Mouse (Mus musculus): ENCODE measurements around the gene Slc12a9. TPM values are rescaled to one million over a fixed set of nuclear protein-coding genes. Genes with fewer than 3 reads are reported as not detected.

Gene Slc12a9
- total RNA-seq, 2 experiments from 2014 or later = 28.8 to 30.7 TPM

DNA sequence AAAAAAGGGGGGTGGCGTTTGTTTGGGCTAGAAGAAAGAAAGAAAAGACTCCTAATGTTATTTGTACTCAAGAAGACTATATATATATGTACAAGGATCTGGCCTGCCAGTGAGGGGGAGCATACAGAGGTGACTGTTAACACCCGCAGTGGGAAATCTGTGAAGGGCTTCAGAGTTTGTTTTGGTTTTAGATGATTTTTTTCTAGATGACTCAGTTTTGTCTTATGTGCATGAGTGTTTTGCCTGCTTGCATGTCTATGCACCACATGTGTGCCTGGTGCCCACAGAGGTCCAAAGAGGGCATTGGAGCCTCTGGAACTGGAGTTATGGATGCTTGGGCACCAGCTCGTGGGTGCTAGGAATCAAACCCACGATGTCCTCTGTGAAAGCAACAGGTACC is 13.6 kb upstream of the Slc12a9 start:
- DNase-seq (ENCODE audit: low spot score in 2 of 2) = no peak

DNA sequence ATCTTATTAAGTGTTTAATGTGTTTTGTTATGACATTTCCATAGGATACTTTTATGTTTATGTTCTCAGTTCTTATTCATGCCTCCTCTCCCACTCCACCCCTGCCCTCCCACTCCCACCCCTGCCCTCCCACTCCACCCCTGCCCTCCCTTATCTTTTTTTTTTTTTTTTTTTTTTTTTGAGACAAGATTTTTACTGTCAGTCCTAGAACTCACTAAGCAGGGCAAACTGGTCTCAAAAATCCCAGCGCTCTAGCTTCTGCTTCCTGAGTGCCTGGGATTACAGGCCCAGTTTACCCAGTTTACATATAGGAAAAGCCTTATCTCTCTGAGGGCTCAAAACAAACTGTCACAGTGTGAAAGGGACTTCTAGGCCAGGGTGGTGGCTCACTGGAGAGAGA is 13.0 kb upstream of the Slc12a9 start:
- DNase-seq (ENCODE audit: low spot score in 2 of 2) = no peak

DNA sequence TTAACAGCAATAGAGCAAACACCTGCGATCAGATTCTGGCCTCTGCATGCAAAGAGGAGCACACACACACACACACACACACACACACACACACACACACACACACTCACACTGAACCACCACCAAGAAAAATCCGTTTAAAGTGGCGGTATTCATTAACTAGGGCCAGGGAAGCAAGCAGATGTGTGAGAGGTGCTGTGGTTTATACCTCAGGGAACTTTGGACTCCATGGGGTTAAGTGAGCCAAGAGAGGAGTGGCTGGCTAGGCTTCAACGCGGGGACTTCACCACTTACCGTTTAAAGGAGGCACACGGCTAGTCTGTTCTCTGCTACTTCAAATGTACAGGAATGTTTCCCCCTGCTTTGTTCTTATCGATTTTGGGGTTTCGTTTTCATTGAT is 12.4 kb upstream of the Slc12a9 start:
- no peak for DNase-seq (ENCODE audit: low spot score in 2 of 2)

DNA sequence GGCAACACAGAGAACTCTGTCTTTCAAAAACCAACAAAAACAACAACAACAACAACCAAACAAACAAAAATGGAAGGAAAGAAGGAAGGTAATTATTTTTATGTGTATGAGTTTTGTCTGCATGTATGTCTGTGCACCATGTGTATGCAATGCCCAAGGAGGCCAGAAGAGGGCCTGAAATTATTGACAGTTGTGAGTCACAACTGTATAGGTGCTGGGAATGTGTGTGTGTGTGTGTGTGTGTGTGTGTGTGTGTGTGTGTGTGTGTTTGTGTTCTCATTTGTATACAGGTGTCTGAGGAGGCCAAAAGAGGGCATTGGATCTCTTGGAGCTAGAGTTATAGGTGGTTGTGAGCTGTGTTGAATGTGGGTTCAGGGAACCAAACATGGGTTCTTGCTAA is 10.5 kb upstream of the Slc12a9 start:
- no peak for DNase-seq (ENCODE audit: low spot score in 2 of 2)

DNA sequence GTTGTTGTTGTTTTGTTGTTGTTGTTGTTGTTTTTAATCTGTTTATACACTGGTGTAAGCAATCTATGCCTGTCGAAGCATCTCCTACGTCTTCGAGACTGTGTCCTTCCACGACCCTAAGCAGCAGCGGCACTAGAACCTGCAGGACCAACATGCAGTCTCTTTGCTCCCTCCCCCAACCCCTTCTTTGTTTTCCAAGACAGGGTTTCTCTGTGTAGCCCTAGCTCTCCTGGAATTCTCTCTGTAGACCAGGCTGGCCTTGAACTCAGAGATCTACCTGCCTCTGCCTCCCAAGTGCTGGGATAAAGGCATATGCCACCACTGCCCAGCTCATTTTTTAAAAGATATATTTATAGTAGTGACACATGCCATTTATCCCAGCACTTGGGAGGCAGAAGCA is 10.0 kb upstream of the Slc12a9 start:
- DNase-seq (ENCODE audit: low spot score in 2 of 2) = no peak

DNA sequence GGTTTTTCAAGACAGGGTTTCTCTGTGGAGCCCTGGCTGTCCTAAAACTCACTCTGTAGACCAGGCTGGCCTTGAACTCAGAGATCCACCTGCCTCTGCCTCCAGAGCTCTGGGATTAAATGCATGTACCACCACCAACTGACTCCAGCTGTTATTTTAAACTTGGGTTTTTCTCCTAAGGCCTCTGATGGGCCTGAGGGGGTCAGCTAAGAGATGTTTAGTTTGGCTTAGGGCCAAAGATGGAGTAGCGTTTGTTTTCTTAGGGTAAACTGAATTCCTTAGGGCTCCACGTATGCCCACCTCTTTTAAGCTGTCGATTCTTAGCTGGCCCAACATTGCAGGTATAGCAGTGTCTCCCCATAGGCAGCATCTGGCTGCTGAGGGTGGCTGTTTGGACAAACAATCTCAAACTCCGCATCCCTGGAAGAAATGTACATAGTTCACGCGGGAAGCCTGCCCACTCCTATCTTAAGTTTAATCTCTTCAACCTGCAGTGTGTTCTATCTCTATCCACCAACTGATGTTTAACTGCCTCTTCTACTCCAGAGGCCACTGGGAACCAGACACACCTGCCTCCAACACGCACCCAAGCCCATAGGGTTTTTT is 9.1 kb upstream of the Slc12a9 start:
- DNase-seq (ENCODE audit: low spot score in 2 of 2) = no peak

DNA sequence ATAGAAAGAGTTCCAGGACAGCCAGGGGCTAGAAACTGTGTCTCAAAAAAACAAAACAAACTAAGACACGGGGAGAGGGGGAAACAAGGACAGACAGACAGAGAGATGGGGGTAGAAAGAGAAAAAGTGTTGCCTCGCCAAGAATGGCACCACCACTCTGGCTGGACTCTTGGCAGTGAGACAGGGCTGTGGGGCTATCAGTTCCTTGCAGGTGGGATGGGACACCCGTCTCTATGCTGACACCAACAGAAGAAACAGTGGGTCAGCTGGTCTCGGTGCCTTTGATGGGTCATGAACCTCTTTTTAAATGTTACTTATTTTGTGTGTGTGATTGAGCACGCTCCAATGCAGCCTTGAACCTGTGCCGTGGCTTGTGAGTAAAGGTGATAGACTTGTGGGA is 6.8 kb upstream of the Slc12a9 start:
- DNase-seq (ENCODE audit: low spot score in 2 of 2) = no peak

DNA sequence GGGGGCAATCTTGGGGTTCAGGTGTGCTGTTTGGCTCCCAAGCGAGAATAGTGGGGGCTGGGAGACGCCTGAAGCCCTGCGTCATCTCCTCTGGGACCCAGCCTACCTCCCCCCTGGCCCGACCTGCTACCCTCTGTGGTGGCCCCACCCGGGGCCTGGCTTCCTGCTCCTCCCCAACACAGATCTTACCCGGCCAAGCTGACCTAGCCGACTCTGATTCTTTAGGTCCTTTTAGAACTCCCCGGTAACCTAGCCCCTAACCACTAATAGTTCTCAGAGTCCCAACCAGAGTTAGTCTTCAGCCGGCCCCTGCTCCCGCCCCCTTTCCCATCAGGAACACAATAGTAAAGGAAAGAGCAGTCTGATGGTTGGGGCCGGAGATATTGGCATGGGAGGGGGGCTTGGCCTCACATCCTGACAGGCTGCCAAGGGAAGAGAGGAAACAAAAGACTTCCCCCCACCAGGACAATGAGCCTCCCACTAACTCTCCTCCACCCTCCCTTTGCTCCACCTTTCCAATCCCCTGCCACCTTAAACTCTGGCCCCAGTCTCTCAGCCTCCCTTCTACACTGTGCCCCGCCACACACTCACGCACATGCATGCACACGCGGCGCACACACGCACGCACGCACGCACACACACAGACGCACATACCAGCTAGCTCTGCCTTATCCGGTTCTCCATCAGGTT is 6.0 kb upstream of the Slc12a9 start:
- peak; percentile 30 to 46 for DNase-seq (ENCODE audit: low spot score in 2 of 2)

DNA sequence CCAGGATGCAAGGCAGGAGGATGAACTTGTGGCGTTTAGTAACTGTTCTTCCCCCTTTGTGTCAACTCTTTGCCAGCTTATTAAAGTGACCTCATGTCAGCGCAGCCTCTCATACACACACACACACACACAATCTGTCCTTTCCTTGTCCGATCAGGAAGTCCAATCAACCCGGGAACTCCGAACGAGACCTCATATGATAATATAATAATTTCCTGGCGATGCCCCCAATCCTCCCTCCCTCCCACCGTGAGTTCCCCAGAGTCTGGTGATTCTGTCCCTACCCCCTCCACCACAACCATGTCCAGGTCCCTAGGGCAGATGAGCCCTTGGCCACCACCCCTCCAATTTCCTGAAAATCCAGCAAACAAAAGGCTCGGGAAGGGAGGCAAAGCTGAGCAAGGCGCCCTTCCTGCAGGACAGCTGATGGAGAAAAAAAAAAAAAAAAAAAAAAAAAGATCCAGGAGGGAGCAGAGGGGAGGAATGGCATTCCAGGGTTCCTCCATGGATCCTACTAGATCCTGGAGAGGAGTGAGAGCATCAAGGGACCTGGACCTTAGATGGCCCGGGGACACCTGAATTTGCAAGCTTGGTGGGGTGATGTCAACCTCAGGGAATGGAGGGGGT is 5.4 kb upstream of the Slc12a9 start:
- DNase-seq (ENCODE audit: low spot score in 2 of 2) = peak; percentile 40 to 54

DNA sequence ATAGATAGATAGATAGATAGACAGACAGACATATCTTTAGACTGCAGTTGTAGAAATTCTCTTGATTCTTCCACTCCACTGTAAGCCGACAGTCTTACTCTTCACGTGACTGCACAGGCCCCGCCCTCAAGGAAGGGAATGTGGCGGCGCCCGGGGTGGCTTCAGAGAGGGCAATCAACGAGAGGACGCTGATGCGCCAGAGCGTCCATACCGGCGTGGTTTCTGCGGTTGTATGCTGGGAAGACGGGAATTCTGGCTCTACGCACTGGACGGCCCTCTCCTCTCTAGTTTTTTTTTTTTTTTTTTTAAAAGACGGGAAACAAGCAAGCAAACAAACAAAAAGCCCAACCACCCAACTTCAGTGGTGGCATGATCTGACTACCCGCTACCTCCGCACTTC is 4.9 kb upstream of the Slc12a9 start:
- DNase-seq (ENCODE audit: low spot score in 2 of 2) = peak; percentile 83 to 89

DNA sequence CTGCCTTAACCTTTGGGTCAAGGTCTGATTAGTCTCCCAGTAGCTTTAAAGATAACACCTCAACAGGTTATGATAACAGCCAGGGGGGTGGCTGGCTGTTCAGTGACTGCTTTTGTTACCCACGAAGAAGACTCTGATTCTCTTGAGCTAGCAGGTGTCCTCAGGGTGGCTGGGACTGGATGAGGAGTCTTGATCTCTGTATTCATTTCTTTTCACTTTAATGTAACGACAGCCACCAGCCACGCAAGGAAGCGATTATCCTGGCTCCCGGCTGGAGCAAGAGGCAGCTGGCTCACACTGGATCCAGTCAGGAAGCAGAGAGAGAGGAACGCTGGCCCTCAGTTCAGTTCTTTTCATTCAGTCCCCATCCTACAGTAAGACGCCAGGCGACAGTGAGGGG is 3.8 kb upstream of the Slc12a9 start:
- no peak for DNase-seq (ENCODE audit: low spot score in 2 of 2)

DNA sequence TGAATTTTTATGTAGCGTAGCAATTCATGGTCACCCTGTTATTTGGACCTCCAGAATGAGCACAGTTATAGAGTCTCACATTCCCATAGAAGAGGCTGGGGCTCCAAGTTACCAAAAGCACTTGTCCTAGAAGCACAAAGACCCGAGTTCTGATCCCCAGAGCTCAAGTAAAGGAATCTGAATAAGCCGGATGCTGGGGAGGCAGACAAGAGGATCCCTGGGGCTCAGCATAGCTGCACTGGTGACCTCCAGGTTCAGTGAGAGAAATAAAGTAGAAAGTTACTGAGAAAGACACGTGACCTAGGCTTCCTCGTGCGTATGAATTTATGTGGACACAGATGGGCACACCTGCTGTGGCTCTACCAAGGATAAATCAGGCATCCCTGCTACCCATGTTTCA is 1.7 kb upstream of the Slc12a9 start:
- DNase-seq (ENCODE audit: low spot score in 2 of 2) = no peak

DNA sequence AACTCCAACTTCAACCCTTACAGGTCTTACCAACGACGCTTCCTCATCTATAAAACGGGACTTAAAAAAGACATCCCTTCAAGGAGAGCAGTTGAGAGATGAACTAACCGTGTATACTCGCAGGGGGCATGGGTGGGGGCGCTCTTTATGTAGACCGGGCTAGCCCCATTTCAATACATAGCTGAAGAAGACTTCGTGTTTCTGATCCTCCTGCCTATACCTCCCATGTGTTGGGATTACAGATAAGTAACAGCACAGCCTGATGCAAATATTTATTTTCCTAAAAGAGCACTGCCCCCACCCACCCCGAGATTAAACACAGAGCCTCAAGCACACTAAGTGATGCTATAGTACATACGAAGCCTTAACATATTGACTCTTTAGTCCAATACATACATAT is 920 bp upstream of the Slc12a9 start:
- no peak for DNase-seq (ENCODE audit: low spot score in 2 of 2)

DNA sequence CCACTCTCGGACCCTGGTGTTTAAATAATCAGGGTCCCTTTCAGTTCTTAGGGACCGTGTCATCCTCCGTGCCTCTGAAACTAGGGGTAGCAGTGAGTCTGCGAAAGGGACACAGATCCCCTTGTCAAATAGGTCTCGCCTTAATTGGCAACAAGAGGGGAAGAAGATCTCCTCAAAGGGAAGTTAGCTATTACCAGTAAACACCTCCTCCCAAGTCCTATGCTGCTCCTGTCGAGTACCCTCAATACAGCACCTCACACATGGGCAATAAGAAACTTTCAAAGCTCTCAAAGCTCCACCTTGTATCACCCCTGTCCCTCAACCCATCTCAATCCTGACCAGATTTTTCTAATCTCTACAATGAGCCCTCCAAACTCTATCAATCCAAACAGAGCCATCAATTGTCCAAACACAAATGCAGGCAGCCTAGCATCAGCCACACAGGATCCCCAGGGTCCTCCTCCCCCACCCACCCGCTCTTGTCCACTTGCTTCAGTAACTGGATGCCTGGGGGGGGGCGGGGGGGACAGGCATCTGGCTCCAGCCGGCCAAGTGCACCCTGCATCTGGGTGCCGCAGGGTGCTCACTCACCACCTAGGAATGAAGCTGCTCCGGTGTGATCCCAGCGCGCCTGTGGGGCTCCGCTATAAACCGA is 413 bp downstream of the Slc12a9 start:
- no peak for DNase-seq (ENCODE audit: low spot score in 2 of 2)

DNA sequence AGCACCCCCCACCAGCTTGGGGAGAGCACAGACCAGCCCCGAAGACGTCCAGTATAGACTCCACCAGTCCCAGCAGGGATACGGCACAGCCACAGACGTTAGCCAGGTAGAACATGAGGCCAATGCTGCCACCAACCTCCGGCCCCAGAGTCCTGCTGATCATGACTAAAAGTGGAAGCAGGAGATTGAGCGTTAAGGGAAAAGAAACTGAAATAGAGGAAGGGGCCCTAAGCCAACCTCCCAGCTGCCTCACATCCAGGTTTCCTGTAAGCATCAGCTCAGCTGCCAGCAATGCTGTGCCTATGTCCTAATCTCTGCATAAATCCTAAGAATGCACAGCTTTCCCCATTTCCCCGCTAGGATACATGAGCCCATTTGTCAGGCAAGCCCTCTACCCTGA is 2.5 kb downstream of the Slc12a9 start:
- no peak for DNase-seq (ENCODE audit: low spot score in 2 of 2)

DNA sequence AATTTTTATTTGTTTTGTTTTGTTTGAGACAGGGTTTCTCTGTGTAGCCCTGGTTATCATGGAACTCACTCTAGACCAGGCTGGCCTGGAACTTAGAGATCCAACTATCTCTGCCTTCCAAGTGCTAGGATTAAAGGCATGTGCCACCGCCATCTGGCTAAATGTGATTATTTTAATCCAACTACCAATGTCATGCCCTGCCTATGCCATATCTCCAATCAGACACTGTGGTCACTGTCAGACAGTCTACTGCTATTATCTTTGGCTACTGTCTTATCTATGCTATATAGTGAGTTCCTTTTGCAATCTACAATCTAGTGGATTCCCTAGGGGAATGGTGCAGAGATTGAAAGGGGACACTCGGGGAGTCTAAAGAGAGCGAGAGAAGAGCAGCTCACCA is 12.4 kb downstream of the Slc12a9 start:
- no peak for DNase-seq (ENCODE audit: low spot score in 2 of 2)

DNA sequence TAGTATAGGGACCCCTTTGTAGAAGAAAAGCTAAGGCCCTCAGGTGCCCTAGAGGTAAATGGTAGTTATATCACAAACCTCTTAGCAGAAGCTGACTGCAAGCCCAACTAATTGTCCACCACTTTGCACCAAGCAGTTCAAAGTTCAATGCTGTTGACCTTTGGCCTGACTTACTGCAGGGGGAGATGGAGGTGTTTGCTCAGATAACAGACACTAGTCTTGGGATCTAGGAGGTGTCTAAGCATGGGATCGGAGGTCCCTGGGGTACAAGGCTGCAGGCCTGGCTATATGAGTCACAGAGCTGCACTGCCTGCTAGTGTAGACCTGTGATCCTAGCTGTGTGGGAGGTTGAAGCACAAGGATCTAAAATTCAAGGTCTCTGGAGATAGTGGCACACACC is 14.8 kb downstream of the Slc12a9 start:
- no peak for DNase-seq (ENCODE audit: low spot score in 2 of 2)

DNA sequence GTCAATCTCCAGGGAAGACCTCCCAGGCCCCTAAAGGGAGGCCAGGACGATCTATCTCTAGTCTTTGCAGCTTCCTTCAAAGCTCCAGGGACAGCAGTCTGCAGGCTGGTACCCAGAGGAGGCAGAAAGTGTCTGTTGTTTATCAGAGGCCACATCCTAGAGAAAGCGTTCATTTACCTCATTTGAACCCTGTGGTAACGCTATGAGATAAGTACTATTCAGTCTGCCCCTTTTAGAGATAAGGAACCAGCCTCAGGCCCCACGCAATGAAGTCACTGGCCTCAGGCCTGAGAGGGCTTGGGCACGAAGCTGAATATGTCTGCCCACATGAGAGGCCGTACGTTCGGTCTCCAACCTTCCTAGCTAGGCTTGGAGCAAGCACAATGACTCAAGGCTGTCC is 16.0 kb downstream of the Slc12a9 start:
- no peak for DNase-seq (ENCODE audit: low spot score in 2 of 2)

DNA sequence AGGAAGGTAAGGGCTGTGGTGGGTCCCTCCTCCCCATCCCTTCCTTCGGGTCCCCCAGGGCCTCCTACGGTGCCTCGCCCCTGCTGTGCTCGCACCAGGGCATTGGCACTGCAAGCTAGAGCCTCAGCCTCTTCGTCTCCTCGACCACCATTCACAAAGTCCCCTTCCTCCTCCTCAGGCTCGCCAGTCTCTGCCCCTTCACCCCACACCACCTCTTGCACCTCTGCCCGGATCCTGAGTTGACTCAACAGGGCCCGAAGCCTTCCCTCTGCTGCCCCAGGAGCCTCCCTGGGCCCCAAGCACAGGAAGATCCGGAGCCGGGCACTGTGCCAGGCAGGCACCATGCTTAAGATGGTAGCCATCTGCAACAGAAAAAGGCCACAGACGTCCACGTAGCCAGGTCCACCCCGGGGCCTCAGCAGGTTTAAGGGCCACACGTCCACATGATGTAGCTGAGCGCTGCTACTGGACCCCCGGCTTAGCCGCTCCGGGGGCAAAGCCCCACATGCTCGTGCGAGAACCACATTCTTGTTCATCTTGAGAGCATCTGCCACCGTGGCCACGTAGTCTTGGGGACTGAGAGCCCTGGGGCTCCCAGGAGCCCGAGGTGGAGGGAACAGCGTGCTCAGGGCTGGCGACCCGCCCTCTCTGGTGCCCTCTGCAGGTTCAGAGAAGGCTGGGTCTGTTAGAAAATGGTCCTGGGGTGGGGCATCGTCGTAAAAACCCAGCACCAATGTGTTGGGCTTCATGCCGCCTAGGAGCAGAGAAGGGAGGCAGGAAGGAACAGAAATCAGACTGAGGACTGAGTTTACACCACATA is 18.1 kb downstream of the Slc12a9 start:
- DNase-seq (ENCODE audit: low spot score in 2 of 2) = peak in 1 of 2 experiments; percentile 47

DNA sequence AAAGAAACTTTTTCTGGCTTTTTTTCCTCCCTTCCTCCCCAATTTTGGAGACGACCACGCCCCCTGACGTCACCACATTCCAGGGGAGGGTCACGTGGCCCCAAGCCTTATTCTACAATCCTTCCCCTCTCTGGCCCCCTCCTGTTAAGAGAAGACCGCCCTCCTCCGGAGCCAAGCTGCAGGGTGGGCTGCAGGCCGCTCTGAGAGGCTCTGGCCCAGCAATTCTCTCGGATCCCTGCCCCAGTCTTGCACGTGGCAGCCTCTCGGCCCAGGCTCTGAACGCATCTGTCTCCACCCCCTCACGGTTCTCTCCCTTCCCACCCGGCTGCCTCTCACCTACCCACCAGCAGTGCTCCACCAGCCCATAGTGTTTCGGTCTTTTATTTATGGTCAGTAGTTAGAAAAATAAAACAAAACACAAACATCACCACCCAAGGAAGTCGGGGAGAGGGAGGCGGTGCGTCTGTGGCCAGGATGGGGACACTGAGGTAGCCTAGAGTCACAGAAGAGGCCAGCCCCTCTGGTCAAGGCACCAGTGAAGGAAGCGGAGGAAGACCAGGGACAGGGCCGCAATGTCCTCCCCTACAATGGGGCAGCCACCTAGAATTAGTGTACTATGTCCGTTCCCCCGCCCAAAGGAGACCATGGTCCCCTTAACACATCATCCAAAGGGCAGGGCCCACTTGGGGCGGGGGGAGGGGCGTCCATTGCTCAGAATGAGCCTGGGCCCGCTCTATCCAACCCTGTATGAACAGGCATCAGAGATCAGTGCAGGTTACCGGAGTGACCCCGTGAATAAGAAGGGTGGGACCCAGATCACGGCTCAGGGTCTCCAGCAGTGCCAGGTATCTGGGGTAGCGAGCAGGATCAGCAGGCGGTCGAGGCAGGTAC is 19.0 kb downstream of the Slc12a9 start, which contains the start of gene Trip6:
Gene Trip6, minus strand, starts transcription at position 212 of the 891 bp plus-strand sequence.
- peak; percentile 76 to 81 for DNase-seq (ENCODE audit: low spot score in 2 of 2)

Measured in layer of hippocampus, postnatal 10 days (tissue).